Mouse (Mus musculus) midbrain, embryonic 15.5 days (tissue): ENCODE measurements around the gene Map1b. TPM values are rescaled to one million over a fixed set of nuclear protein-coding genes. Genes with fewer than 3 reads are reported as not detected.

ENCODE experiments used
- ATAC-seq: fragments of 200-750 bp; cut with Nextera tagmentation; replicated peaks from 2 replicates; pipeline ENCODE4 v1.8.0; 2017; ENCODE audit warnings: moderate TSS enrichment
- H3K27ac ChIP-seq: fragments of 300-500 bp; sonication (generic); 2 replicates; pipeline ENCODE4 v1.5.1; 2015; ENCODE audit warnings: mild to moderate bottlenecking, inconsistent platforms
- H3K27me3 ChIP-seq: fragments of 300-500 bp; sonication (generic); replicated peaks from 2 replicates; pipeline ENCODE4 v1.6.1; 2015; ENCODE audit warnings: inconsistent platforms
- H3K36me3 ChIP-seq: fragments of 300-500 bp; sonication (generic); replicated peaks from 2 replicates; pipeline ENCODE4 v1.6.1; 2015; ENCODE audit warnings: inconsistent platforms
- H3K4me1 ChIP-seq: fragments of 300-500 bp; sonication (generic); 2 replicates; pipeline ENCODE4 v1.6.1; 2015; ENCODE audit warnings: inconsistent platforms
- H3K4me2 ChIP-seq: fragments of 300-500 bp; sonication (generic); 2 replicates; pipeline ENCODE4 v1.6.1; 2015; ENCODE audit warnings: inconsistent platforms, mild to moderate bottlenecking, moderate library complexity
- H3K4me3 ChIP-seq: fragments of 300-500 bp; sonication (generic); 2 replicates; pipeline ENCODE4 v1.5.1; 2015; ENCODE audit warnings: mild to moderate bottlenecking, inconsistent platforms
- H3K9ac ChIP-seq: fragments of 300-500 bp; sonication (generic); 2 replicates; pipeline ENCODE4 v1.6.1; 2015; ENCODE audit warnings: mild to moderate bottlenecking, inconsistent platforms
- H3K9me3 ChIP-seq: fragments of 300-500 bp; sonication (generic); 2 replicates; pipeline ENCODE4 v1.6.1; 2016; ENCODE audit warnings: inconsistent platforms
- WGBS: fragments of 180-500 bp; shearing (Covaris S2); methylation state at CpG from one replicate; pipeline ENCODE4 v1.1.7; 2015; ENCODE audit warnings: mixed read lengths; 5-methylcytosine and 5-hydroxymethylcytosine counted together
- polyA plus RNA-seq: library from polyadenylated mRNA; unstranded; fragments of >200 nt; fragmentation: Nextera tagmentation; extraction: Ambion mirVana; gene quantifications from 2 replicates; pipeline ENCODE4 v1.2.1, GENCODE M21; 2015

The Map1b gene
- polyA plus RNA-seq, 1 experiment from 2014 or later = 2,223 TPM

DNA sequence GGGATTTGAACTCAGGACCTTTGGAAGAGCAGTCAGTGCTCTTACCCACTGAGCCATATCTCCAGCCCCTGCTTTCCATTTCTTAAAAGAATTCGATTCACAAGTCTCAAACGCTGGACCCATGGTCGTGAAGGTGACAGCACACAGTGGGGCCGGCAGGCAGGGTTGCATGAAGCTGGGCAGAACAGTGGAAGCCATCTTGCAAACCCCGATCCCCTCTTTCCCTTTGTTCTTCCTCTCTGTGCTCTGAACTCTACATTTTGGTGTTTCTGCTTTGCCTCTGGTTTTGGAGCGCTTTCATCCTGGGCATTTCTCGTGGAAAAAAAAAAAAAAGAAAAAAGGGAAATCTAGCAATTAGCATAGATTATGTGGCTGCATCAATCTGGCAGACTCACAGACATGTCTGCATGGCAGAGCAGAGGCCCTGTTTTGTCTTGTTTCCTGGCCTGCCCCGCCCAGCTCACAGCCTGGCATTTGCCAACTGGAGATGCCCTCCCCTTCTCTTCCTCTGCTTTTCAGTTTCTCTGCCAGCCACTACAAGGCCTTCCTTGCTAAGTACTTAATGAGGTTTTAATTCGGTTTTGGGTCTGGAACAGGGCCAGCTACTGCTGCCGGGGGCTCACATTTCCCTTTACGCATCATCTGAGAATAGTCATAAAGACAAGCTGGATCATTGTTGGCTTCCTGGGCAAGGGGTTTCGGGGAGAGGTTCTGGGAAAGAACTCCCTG, 57.5 kb downstream of the Map1b start:
- 55% methylated on average over 12 of the region's 12 CpGs for WGBS
- Histone ChIP-seq H3K9ac (no peak overlapping the region), H3K36me3 (0 out of 2 replicates have a peak, but pooled peaks cover 18% of the 10 kb centered on the region), H3K9me3 (no peaks in the 10 kb centered on the region), H3K4me3 (no peak overlapping the region), H3K4me1 (peaks cover 21% of the 10 kb centered on the region), H3K4me2 (no peak overlapping the region), H3K27ac (peak overlapping the region; percentile 67), H3K27me3 (no peaks in the 10 kb centered on the region)
- ATAC-seq = peak; percentile 72

DNA sequence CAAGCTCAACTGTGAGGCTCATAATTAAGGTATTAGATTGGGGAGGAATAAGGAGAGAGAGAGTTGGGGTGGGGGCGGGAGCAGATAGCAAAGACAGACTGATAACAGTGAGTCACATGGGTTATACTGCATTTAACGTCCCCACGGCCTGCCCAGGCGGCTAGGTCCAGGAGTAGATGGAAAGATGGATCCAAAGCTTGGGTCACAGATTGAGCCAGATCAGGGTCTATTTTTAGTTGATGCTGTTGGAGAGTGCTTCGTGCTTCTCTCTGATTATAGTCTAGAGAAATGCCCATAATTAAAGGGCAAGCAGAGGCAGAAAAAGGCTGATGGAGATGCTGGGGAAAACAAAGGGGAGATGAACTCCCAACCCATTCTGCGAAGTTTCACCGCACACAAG, 61.4 kb downstream of the Map1b start:
- H3K27ac ChIP-seq = no peak overlapping the region

DNA sequence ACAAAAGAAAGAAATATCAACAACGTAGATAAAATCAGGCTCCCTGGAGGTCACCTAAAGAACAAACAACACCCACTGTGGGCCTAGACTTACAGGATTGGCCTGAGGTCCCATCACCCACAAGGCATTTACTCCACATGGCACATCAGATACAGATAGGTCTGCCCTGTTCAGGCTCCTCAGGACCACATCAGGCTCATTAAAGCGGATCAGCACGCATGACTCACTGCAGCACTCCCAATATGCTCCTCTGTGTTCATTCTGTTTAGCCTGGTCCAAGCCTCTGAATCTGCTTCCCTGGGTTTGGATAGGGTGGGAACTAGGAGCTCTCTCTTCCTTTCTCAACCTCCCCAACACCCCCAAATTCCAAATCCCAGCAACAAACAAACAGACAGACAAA, 63.9 kb downstream of the Map1b start:
- H3K27me3 ChIP-seq = no peaks in the 10 kb centered on the region
- no peak overlapping the region for H3K9ac ChIP-seq
- H3K36me3 ChIP-seq = 0 out of 2 replicates have a peak, but pooled peaks cover 4% of the 10 kb centered on the region
- ATAC-seq = no peak
- H3K4me1 ChIP-seq = peaks cover 44% of the 10 kb centered on the region
- no peaks in the 10 kb centered on the region for H3K9me3 ChIP-seq
- H3K4me2 ChIP-seq = no peak overlapping the region
- H3K27ac ChIP-seq = no peak overlapping the region
- H3K4me3 ChIP-seq = no peak overlapping the region
- 82% methylated on average over 3 of the region's 3 CpGs for WGBS

More for the DNA sequence above, 61.4 kb downstream of the Map1b start:
- WGBS = 80% methylated on average over 7 of the region's 7 CpGs
- ATAC-seq = no peak
- Histone ChIP-seq H3K4me1 (peaks cover 30% of the 10 kb centered on the region), H3K4me2 (no peak overlapping the region), H3K36me3 (0 out of 2 replicates have a peak, but pooled peaks cover 4% of the 10 kb centered on the region), H3K27me3 (no peaks in the 10 kb centered on the region), H3K9ac (no peak overlapping the region), H3K9me3 (no peaks in the 10 kb centered on the region), H3K4me3 (no peak overlapping the region)

DNA sequence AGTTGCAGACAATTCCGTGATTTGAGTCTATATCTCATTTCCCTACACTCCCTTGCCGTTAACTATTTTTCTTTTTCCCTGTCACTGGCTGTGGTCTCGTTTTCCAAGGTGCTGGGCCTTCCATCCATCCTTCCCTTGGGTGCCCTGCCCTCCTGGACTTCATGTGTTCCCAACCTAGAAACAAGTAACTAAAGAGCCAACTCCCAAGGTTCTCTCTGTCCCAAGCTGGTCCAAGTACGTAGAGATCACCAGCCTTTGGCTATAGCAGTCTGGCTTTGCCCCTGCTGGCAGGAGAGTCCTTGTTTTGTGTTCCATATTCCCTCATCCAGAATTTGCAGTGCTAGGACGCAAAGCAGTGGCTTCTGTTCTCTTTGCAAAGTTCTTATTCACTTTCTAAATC, 65.1 kb downstream of the Map1b start:
- 69% methylated on average over 5 of the region's 5 CpGs for WGBS
- no peak overlapping the region for H3K9ac ChIP-seq
- H3K4me2 ChIP-seq = no peak overlapping the region
- no peaks in the 10 kb centered on the region for H3K27me3 ChIP-seq
- peaks cover 56% of the 10 kb centered on the region for H3K4me1 ChIP-seq
- no peak overlapping the region for H3K4me3 ChIP-seq
- no peak for ATAC-seq
- H3K36me3 ChIP-seq = no peaks in the 10 kb centered on the region
- no peak overlapping the region for H3K27ac ChIP-seq
- no peaks in the 10 kb centered on the region for H3K9me3 ChIP-seq

DNA sequence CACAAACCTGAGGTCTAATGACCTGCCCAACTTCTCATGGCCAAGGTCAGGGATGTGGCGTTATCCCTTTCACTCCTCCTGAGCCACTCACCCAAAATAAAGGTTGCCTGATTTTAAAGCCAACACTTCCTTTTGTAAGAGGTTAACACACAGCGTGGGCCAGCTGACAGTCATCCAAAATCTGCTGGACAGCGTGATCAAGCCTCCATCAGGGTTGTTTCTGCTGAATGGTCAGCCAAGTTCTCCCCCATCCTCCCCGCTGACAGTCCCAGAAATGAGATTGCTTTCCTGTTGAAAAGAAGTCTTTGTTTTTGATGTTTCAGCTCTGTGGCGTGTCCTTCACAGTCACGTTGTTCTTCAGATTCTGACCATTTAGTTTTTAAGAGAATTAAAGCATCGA, 65.6 kb downstream of the Map1b start:
- H3K4me3 ChIP-seq = no peak overlapping the region
- H3K27me3 ChIP-seq = no peaks in the 10 kb centered on the region
- H3K27ac ChIP-seq = no peak overlapping the region
- ATAC-seq = no peak
- H3K4me1 ChIP-seq = peaks cover 59% of the 10 kb centered on the region
- no peaks in the 10 kb centered on the region for H3K36me3 ChIP-seq
- H3K4me2 ChIP-seq = no peak overlapping the region
- WGBS = 51% methylated on average over 7 of the region's 7 CpGs
- no peaks in the 10 kb centered on the region for H3K9me3 ChIP-seq
- no peak overlapping the region for H3K9ac ChIP-seq

DNA sequence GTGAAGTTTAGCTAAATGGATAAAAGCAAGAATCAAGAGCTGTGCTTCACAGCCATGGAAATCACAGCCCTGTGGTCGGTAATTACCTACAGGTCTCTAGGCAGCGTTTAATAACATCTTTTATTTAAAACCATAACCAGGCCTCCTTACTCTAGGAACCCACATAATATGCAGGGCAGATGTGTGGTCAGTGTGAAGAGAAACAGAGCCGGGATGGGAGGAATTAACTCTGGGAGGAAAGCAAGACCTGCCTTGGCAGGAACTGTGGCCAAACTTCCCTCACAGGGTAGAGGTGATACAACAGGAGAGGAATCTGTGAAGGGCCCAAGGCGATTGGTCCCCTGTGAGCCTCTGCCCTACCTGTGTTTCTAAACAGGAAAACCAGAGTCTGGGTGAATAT, 66.8 kb downstream of the Map1b start:
- Histone ChIP-seq H3K4me1 (peaks cover 64% of the 10 kb centered on the region), H3K36me3 (no peaks in the 10 kb centered on the region), H3K4me2 (no peak overlapping the region), H3K27ac (no peak overlapping the region; the same call in 1 of the 2 replicates), H3K4me3 (no peak overlapping the region), H3K9ac (no peak overlapping the region), H3K27me3 (no peaks in the 10 kb centered on the region), H3K9me3 (no peaks in the 10 kb centered on the region)
- WGBS = 83% methylated on average over 4 of the region's 4 CpGs
- no peak for ATAC-seq

DNA sequence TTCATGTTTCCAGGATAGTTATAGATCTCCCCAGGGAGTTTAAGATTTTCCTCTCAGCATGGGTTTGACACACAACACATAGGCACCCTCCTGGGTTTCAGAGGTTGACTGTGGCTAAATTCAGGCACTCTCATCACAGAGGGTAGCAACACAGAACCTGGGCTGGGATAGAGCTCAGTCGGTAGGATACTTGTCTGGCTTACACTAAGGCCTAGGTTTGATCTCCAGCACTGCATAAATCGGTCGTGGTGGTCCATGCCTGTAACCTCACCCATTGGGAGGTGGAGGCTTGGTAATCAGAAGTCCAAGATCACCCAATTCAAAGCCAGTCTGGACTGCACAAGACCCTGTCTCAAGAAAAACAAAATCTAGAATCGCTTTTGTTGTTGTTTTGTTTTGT, 68.1 kb downstream of the Map1b start:
- Histone ChIP-seq H3K9me3 (no peaks in the 10 kb centered on the region), H3K4me2 (no peak overlapping the region), H3K36me3 (no peaks in the 10 kb centered on the region), H3K4me3 (no peak overlapping the region), H3K27me3 (no peaks in the 10 kb centered on the region), H3K9ac (no peak overlapping the region), H3K27ac (peak overlapping the region; percentile 35), H3K4me1 (peaks cover 77% of the 10 kb centered on the region)
- no peak for ATAC-seq
- WGBS = 22% methylated on average over 4 of the region's 4 CpGs

DNA sequence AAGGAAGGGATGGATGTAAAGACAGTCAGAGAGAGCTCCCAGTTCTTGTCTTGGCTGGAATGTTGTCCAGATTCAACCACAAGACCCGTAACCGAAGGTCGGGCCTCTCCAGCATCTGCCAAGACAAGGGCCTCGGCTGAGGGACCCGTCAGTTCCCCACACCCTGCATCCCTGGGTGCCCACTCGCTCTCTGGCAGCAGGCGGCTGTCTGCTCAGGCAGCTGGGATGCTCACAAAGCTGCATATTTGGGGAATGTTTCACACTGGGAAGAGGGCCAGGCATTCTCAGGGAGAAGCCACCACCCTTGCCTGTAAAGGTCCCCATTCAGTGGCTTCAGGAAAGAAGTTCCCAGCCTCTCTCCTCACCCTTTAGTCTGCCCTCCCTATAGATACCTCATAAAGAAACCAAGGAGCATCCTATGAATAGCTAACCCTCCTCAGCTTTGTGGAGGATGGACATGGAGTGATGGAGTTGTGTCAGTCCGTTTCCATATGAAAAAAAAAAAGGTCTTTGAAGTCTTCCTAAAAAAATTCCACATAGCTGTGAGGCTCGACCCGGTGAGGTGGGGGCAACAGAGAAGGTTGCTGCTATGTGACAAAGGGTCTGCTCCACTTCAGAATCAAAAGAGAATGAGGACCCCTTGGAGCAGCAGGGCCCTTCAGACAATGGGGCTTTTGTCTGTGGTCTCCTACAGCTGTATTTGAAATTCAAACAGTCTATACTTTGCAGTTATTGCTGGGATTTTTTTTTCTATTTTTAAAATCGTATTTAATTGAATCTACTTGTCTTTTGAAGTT, 68.7 kb downstream of the Map1b start:
- no peaks in the 10 kb centered on the region for H3K27me3 ChIP-seq
- no peaks in the 10 kb centered on the region for H3K9me3 ChIP-seq
- WGBS = 10% methylated on average over 11 of the region's 11 CpGs
- peak overlapping the region; percentile 31 for H3K4me2 ChIP-seq
- no peaks in the 10 kb centered on the region for H3K36me3 ChIP-seq
- H3K4me1 ChIP-seq = peaks cover 83% of the 10 kb centered on the region
- no peak for ATAC-seq
- 0 out of 2 replicates have a peak overlapping the region, but pooled peaks have one; percentile 20 for H3K4me3 ChIP-seq
- H3K27ac ChIP-seq = peak overlapping the region; percentile 69
- H3K9ac ChIP-seq = peak overlapping the region; percentile 23; the same call in 1 of the 2 replicates

DNA sequence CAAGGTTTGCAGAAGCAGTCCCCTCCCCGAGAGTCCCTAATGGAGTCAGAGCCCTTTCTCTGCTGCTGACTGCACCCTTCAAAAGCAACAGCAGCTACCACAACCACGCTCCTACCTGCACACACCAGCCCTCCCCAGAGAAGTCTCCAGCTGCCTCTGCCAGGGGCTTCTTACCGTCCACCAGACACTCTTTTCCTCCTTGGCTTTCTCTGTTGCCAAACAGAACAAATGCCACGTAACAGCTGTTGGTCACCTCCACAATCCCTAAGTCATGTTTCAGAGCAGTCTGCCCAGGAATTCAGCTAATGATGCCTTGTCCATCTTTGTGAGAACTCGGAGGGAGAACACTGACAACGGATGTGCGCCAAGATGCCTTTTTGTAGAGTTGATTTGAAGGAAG, 69.3 kb downstream of the Map1b start:
- Histone ChIP-seq H3K27ac (peak overlapping the region; percentile 69), H3K9me3 (no peaks in the 10 kb centered on the region), H3K4me2 (peak overlapping the region; percentile 31), H3K4me1 (peaks cover 89% of the 10 kb centered on the region), H3K9ac (peak overlapping the region; percentile 23; the same call in 1 of the 2 replicates), H3K36me3 (no peaks in the 10 kb centered on the region), H3K27me3 (no peaks in the 10 kb centered on the region), H3K4me3 (peak overlapping the region; percentile 20; the same call in 1 of the 2 replicates)
- no peak for ATAC-seq
- WGBS = 43% methylated on average over 7 of the region's 7 CpGs

DNA sequence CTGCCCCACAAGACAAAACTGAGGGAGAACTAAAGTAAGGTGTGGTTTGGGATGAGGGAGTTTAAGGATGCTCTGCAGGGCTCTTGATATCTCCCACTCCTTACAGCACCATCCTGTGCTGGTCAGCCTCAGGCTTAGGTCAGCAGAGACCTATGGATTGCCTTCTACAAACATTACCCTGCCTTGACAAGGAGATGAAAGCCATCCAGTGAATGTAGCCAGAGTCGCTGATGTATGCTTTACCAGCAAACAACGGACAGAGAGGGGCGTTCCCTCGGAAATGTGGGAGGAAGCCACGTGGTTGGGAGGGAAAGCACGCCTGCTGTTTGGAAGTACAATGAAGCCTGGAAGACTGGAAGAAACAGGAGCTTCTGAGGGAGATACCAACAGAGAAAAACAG, 71.5 kb downstream of the Map1b start:
- peaks cover 19% of the 10 kb centered on the region for H3K36me3 ChIP-seq
- peak; percentile 28 for ATAC-seq
- peak overlapping the region; percentile 84 for H3K27ac ChIP-seq
- WGBS = 1% methylated on average over 6 of the region's 6 CpGs
- peaks cover 82% of the 10 kb centered on the region for H3K4me1 ChIP-seq
- H3K9ac ChIP-seq = 0 out of 2 replicates have a peak overlapping the region, but pooled peaks have one; percentile 10
- H3K4me3 ChIP-seq = no peak overlapping the region
- H3K9me3 ChIP-seq = no peaks in the 10 kb centered on the region
- H3K27me3 ChIP-seq = no peaks in the 10 kb centered on the region
- H3K4me2 ChIP-seq = peak overlapping the region; percentile 36

DNA sequence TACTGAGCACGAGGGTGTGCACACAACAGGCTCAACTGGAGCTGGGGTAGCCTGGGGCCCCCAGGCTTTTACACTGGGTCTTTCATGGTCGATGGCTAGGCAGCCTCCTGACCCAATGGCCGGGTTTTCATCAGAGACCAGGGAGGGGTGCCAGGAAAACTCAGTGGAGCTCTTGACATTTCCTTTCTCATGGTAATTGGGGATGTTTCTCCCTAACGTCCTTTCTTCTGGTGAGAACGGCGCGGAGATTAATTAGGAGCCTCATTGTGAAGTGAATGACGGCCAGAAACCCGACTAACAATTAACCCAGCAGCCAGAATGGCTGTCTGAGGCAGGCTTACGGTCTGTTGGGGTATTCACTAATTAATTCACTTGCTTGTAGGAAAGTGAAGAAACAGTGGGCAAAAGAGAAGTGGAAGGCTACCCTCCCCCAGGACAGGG, 71.9 kb downstream of the Map1b start:
- peak; percentile 79 for ATAC-seq
- Histone ChIP-seq H3K4me1 (peaks cover 78% of the 10 kb centered on the region), H3K9me3 (no peaks in the 10 kb centered on the region), H3K9ac (peak overlapping the region; percentile 10), H3K27ac (peak overlapping the region; percentile 84), H3K4me3 (0 out of 2 replicates have a peak overlapping the region, but pooled peaks have one; percentile 1), H3K4me2 (peak overlapping the region; percentile 36), H3K36me3 (peaks cover 23% of the 10 kb centered on the region), H3K27me3 (no peaks in the 10 kb centered on the region)
- 6% methylated on average over 10 of the region's 10 CpGs for WGBS

DNA sequence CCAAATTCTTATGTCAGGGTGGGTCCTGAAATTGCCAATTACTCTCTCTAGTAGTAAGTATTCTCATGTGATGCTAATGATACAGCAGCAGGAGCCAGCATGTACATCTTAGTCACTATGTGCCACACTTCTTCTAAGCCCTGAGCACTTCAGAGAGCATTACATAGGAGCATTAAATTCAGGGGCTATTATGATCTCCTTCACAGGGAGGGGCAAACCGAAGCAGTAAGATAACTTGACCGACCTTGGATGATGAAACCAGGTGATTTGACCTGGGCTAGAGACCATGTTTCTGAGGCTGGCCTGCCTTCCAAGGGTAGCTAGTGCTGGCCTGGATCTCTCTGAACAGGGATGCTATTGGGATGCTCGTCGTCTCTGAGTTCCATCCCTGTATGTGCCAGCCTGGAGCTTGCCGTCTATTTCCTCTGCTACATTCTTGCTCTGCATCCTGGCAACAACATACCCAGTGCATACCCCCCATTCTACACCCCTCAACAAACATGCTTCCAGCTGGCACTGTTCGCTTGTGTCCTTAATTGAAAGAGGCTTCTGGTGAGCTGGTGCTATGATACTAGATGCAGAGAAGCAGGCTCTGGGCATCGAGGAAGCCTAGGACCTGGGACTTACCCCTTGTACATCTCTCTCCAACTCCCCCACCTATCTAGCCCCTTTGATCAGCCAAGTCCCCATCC, 72.7 kb downstream of the Map1b start:
- ATAC-seq = peak; percentile 48
- no peaks in the 10 kb centered on the region for H3K27me3 ChIP-seq
- WGBS = 8% methylated on average over 7 of the region's 7 CpGs
- peak overlapping the region; percentile 10; the same call in 1 of the 2 replicates for H3K9ac ChIP-seq
- peak overlapping the region; percentile 84 for H3K27ac ChIP-seq
- peaks cover 28% of the 10 kb centered on the region for H3K36me3 ChIP-seq
- no peaks in the 10 kb centered on the region for H3K9me3 ChIP-seq
- H3K4me1 ChIP-seq = peaks cover 70% of the 10 kb centered on the region
- H3K4me3 ChIP-seq = 0 out of 2 replicates have a peak overlapping the region, but pooled peaks have one; percentile 1
- peak overlapping the region; percentile 36 for H3K4me2 ChIP-seq
